Comparison of ENCODE assay signal across 17 mouse cellular contexts in genomic region chr2:18208578-18208977, GRCm38 (mm10).
DNase-seq lines count a peak whose midpoint lies in the region; ATAC-seq and TF ChIP-seq lines count a peak whose summit lies in the region.
"Had no signal": no experiment of that assay in that cellular context is flagged by ENCODE, and none has a peak within 500 bp of the region (broad histone marks: within the 10 kb centered on the region; RNA-seq: fewer than 3 reads in every experiment).

No protein-coding gene starts in this region.

- no peak overlapping the region for H3K27ac ChIP-seq in forebrain, postnatal 0 days (ENCODE audit: low read depth, low read length)
- H3K27ac ChIP-seq: heart, embryonic 13.5 days; limb, embryonic 12.5 days had no signal

- H3K4me2 ChIP-seq in forebrain, postnatal 0 days (ENCODE audit: low read depth) = no peak overlapping the region
- H3K4me2 ChIP-seq: heart, embryonic 13.5 days; limb, embryonic 12.5 days had no signal

- peaks cover 37% of the 10 kb centered on the region for H3K36me3 ChIP-seq in forebrain, postnatal 0 days (ENCODE audit: insufficient read depth)

- H3K4me1 ChIP-seq in forebrain, postnatal 0 days (ENCODE audit: insufficient read depth) = no peaks in the 10 kb centered on the region

- DNase-seq in cerebellum, postnatal 25 days = peak; percentile 34 to 45
- no peak for DNase-seq in cerebellum, postnatal 4 days (ENCODE audit: low spot score in 2 of 2)
- peak; percentile 44 to 50 for DNase-seq in layer of hippocampus, adult 18-20 months (ENCODE audit: low spot score in 2 of 2)
- DNase-seq in layer of hippocampus, postnatal 10 days (ENCODE audit: low spot score in 2 of 2) = no peak
- DNase-seq in forebrain, postnatal 0 days = no peak
- peak; percentile 41 for DNase-seq in right cerebral cortex, postnatal 14 days
- DNase-seq in spleen, postnatal 10 days (ENCODE audit: low spot score in 2 of 2) = no peak
- no peak for DNase-seq in urinary bladder, adult 2 months (ENCODE audit: low spot score)
- DNase-seq: adrenal gland, adult 2 months; B cell, adult 2 months; gastrocnemius, postnatal 36 days; kidney, postnatal 14 days; lung, postnatal 36 days; midbrain, embryonic 14.5 days had no signal

- no peaks in the 10 kb centered on the region for H3K9me3 ChIP-seq in forebrain, postnatal 0 days (ENCODE audit: low read length)
- H3K9me3 ChIP-seq: heart, embryonic 13.5 days; limb, embryonic 12.5 days had no signal

- 80% methylated on average over 6 of the region's 6 CpGs for WGBS in forebrain, postnatal 0 days

- H3K4me3 ChIP-seq in forebrain, postnatal 0 days (ENCODE audit: low read depth, low read length) = no peak overlapping the region
- H3K4me3 ChIP-seq: heart, embryonic 13.5 days; limb, embryonic 12.5 days had no signal

- no peak for TF ChIP-seq CTCF in forebrain, postnatal 0 days (IDR thresholded peaks at IDR 0.05; ENCODE audit: low read depth)

- peak; percentile 57 for ATAC-seq in forebrain, postnatal 0 days
- ATAC-seq: intestine, postnatal 0 days had no signal

- H3K27me3 ChIP-seq in forebrain, postnatal 0 days (ENCODE audit: insufficient read depth, low read length) = no peaks in the 10 kb centered on the region
- H3K27me3 ChIP-seq: heart, embryonic 13.5 days; limb, embryonic 12.5 days had no signal

- no peak overlapping the region; the same call in 1 of the 2 replicates for H3K9ac ChIP-seq in forebrain, postnatal 0 days
- H3K9ac ChIP-seq: heart, embryonic 13.5 days; limb, embryonic 12.5 days had no signal

Comparison
In these comparisons a context has a peak if more than half of its experiments do, and no peak if none do; other contexts are left out.
1. DNase-seq: peak in cerebellum, postnatal 25 days (2 of 2), layer of hippocampus, adult 18-20 months (2 of 2) and right cerebral cortex, postnatal 14 days (single experiment); none in cerebellum, postnatal 4 days (0 of 2), layer of hippocampus, postnatal 10 days (0 of 2), forebrain, postnatal 0 days (single experiment), spleen, postnatal 10 days (0 of 2) and urinary bladder, adult 2 months (single experiment).